Mouse (Mus musculus): ENCODE results near the gene Dnajb12.

GRCm38 (mm10) chr10:59873206-59873605 lies 6.2 kb upstream of the Dnajb12 start:
- TF ChIP-seq CTCF (IDR thresholded peaks at IDR 0.05; ENCODE audit: low read depth, low read length) (no peak), POLR2A (IDR thresholded peaks at IDR 0.05; ENCODE audit: extremely low read depth, insufficient read depth, low read length) (no peak)
